Mouse (Mus musculus): ENCODE data around the gene Scd1. TPM values are rescaled to one million over a fixed set of nuclear protein-coding genes. Genes with fewer than 3 reads are reported as not detected.

Gene Scd1
- polyA plus RNA-seq, 1 experiment = 251 TPM

DNA sequence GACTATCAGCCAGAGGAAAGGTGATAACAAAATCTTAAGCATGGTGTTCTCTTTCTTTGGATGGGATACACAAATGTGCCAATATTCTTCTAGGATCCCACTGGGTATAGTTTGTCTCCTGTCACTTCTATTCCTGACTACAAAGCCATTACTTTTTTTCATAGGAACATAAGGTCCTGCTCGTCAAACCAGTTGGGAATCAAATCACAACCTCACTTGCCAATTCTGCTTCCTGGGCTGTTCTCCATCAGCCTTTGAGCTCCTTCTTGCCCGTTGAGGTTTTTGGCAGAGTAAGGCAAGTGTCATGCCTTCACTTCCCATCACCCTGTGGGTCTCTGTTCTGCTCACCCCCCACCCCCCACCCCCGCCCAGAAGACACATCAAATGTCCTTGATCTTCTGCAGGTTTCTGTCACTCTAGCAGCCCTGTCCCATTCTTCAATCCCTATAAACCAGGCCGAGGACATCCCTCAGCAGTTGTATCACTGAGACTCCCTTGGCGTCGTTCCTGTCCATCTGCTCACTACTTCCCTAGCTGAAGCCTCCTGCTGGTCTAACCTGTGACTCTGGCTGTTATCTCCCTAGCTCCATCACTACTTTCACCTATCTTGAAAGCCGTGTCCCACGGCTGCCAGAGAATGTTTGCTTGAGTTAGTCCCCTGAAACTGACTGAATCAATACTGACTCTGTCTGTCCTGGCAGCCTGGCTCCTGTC, 7.0 kb downstream of the Scd1 start:
- H3K4me1 ChIP-seq (ENCODE audit: control insufficient read depth, insufficient read depth, insufficient read length) = peaks cover under 1% of the 10 kb centered on the region; the same call in 1 of the 2 replicates
- H3K4me3 ChIP-seq (ENCODE audit: extremely low read depth, insufficient read depth, insufficient read length) = no peak overlapping the region
- peaks cover 59% of the 10 kb centered on the region for H3K36me3 ChIP-seq (ENCODE audit: control insufficient read depth, insufficient read depth, low read length)
- no peak for TF ChIP-seq POLR2A (IDR thresholded peaks at IDR 0.05; ENCODE audit: low read depth, low read length)
- no peak for TF ChIP-seq CTCF (IDR thresholded peaks at IDR 0.05; ENCODE audit: extremely low read depth, insufficient read depth, insufficient read length, insufficient replicate concordance)
- WGBS = 83% methylated on average over 8 of the region's 8 CpGs
- DNase-seq (ENCODE audit: low read depth in 1 of 2, low spot score in 2 of 2) = no peak
- no peak overlapping the region for H3K27ac ChIP-seq (ENCODE audit: insufficient read depth, low read length)
- no peaks in the 10 kb centered on the region for H3K27me3 ChIP-seq (ENCODE audit: control insufficient read depth, insufficient read depth, low read length)

GRCm38 (mm10) chr19:44400076-44400475, 7.6 kb downstream of the Scd1 start:
- no peak for TF ChIP-seq CTCF (IDR thresholded peaks at IDR 0.05; ENCODE audit: extremely low read depth, insufficient read depth, insufficient read length, insufficient replicate concordance)
- TF ChIP-seq POLR2A (IDR thresholded peaks at IDR 0.05; ENCODE audit: low read depth, low read length) = no peak
- no peaks in the 10 kb centered on the region for H3K27me3 ChIP-seq (ENCODE audit: control insufficient read depth, insufficient read depth, low read length)
- H3K4me1 ChIP-seq (ENCODE audit: control insufficient read depth, insufficient read depth, insufficient read length) = no peaks in the 10 kb centered on the region; the same call in 1 of the 2 replicates
- WGBS = 96% methylated on average over 18 of the region's 18 CpGs
- DNase-seq (ENCODE audit: low read depth in 1 of 2, low spot score in 2 of 2) = no peak
- no peak overlapping the region for H3K4me3 ChIP-seq (ENCODE audit: extremely low read depth, insufficient read depth, insufficient read length)
- H3K36me3 ChIP-seq (ENCODE audit: control insufficient read depth, insufficient read depth, low read length) = peaks cover 58% of the 10 kb centered on the region
- H3K27ac ChIP-seq (ENCODE audit: insufficient read depth, low read length) = no peak overlapping the region

- 75% methylated on average over 5 of the region's 5 CpGs for WGBS
- no peak for TF ChIP-seq POLR2A (IDR thresholded peaks at IDR 0.05; ENCODE audit: low read depth, low read length)
- no peak for TF ChIP-seq CTCF (IDR thresholded peaks at IDR 0.05; ENCODE audit: extremely low read depth, insufficient read depth, insufficient read length, insufficient replicate concordance)
- peaks cover 42% of the 10 kb centered on the region for H3K36me3 ChIP-seq (ENCODE audit: control insufficient read depth, insufficient read depth, low read length)
Observed at GRCm38 (mm10) chr19:44396742-44397141, 10.9 kb downstream of the Scd1 start.

GRCm38 (mm10) chr19:44394972-44395371, 12.7 kb downstream of the Scd1 start:
- H3K27ac ChIP-seq (ENCODE audit: insufficient read depth, low read length) = no peak overlapping the region
- 81% methylated on average over 7 of the region's 7 CpGs for WGBS

More at GRCm38 (mm10) chr19:44396742-44397141, 10.9 kb downstream of the Scd1 start:
- DNase-seq (ENCODE audit: low read depth in 1 of 2, low spot score in 2 of 2) = no peak
- Histone ChIP-seq H3K27me3 (ENCODE audit: control insufficient read depth, insufficient read depth, low read length) (no peaks in the 10 kb centered on the region), H3K27ac (ENCODE audit: insufficient read depth, low read length) (no peak overlapping the region), H3K4me3 (ENCODE audit: extremely low read depth, insufficient read depth, insufficient read length) (no peak overlapping the region), H3K4me1 (ENCODE audit: control insufficient read depth, insufficient read depth, insufficient read length) (peaks cover 5% of the 10 kb centered on the region; the same call in 1 of the 2 replicates)

DNA sequence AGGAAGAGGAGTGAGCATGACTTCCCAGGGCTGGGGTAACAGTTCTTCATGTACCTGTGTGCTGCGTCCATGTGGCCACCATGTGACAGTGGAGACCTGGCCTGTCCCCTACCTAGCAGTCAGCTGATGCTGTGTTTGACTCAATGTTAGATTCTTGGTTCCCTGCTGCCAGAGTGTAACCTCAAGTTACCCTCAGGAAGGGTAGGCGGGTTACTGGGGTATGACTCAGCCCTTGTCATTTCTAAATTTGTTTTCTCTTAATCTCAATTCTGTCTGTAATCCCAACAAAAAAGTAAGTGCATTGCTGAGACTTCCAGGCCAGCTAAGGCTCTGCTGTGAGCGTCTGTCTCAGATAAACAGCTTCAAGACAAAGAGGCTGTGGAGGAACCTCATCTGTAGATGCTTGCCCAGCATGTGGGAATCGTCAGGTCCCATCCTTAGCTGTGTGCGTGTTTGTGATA, 13.7 kb downstream of the Scd1 start:
- TF ChIP-seq POLR2A (IDR thresholded peaks at IDR 0.05; ENCODE audit: low read depth, low read length) (no peak), CTCF (IDR thresholded peaks at IDR 0.05; ENCODE audit: extremely low read depth, insufficient read depth, insufficient read length, insufficient replicate concordance) (no peak)
- Histone ChIP-seq H3K4me1 (ENCODE audit: control insufficient read depth, insufficient read depth, insufficient read length) (peaks cover 14% of the 10 kb centered on the region; the same call in 1 of the 2 replicates), H3K4me3 (ENCODE audit: extremely low read depth, insufficient read depth, insufficient read length) (no peak overlapping the region), H3K27ac (ENCODE audit: insufficient read depth, low read length) (no peak overlapping the region; the same call in 1 of the 2 replicates), H3K36me3 (ENCODE audit: control insufficient read depth, insufficient read depth, low read length) (peaks cover 22% of the 10 kb centered on the region), H3K27me3 (ENCODE audit: control insufficient read depth, insufficient read depth, low read length) (no peaks in the 10 kb centered on the region)
- WGBS = 42% methylated on average over 5 of the region's 5 CpGs
- no peak for DNase-seq (ENCODE audit: low read depth in 1 of 2, low spot score in 2 of 2)

More at GRCm38 (mm10) chr19:44394972-44395371, 12.7 kb downstream of the Scd1 start:
- no peak for DNase-seq (ENCODE audit: low read depth in 1 of 2, low spot score in 2 of 2)
- H3K27me3 ChIP-seq (ENCODE audit: control insufficient read depth, insufficient read depth, low read length) = no peaks in the 10 kb centered on the region
- H3K4me3 ChIP-seq (ENCODE audit: extremely low read depth, insufficient read depth, insufficient read length) = no peak overlapping the region
- peaks cover 32% of the 10 kb centered on the region for H3K36me3 ChIP-seq (ENCODE audit: control insufficient read depth, insufficient read depth, low read length)
- TF ChIP-seq CTCF (IDR thresholded peaks at IDR 0.05; ENCODE audit: extremely low read depth, insufficient read depth, insufficient read length, insufficient replicate concordance) (no peak), POLR2A (IDR thresholded peaks at IDR 0.05; ENCODE audit: low read depth, low read length) (no peak)
- H3K4me1 ChIP-seq (ENCODE audit: control insufficient read depth, insufficient read depth, insufficient read length) = peaks cover 7% of the 10 kb centered on the region; the same call in 1 of the 2 replicates

- WGBS = 75% methylated on average over 5 of the region's 5 CpGs
- Histone ChIP-seq H3K4me1 (ENCODE audit: control insufficient read depth, insufficient read depth, insufficient read length) (peaks cover 20% of the 10 kb centered on the region; the same call in 1 of the 2 replicates), H3K27me3 (ENCODE audit: control insufficient read depth, insufficient read depth, low read length) (no peaks in the 10 kb centered on the region)
Observed at GRCm38 (mm10) chr19:44392339-44393009, 15.2 kb downstream of the Scd1 start.

More at GRCm38 (mm10) chr19:44392339-44393009, 15.2 kb downstream of the Scd1 start:
- DNase-seq (ENCODE audit: low read depth in 1 of 2, low spot score in 2 of 2) = no peak
- H3K36me3 ChIP-seq (ENCODE audit: control insufficient read depth, insufficient read depth, low read length) = peaks cover 13% of the 10 kb centered on the region
- no peak overlapping the region for H3K4me3 ChIP-seq (ENCODE audit: extremely low read depth, insufficient read depth, insufficient read length)
- TF ChIP-seq POLR2A (IDR thresholded peaks at IDR 0.05; ENCODE audit: low read depth, low read length) (no peak), CTCF (IDR thresholded peaks at IDR 0.05; ENCODE audit: extremely low read depth, insufficient read depth, insufficient read length, insufficient replicate concordance) (no peak)
- no peak overlapping the region for H3K27ac ChIP-seq (ENCODE audit: insufficient read depth, low read length)

All from spleen, adult 2 months (tissue).